Mouse (Mus musculus) G1E (cell line): Measurements from ENCODE around the gene Agbl4.

Experiments
- CTCF ChIP-seq: IDR thresholded peaks from 2 replicates; pipeline ENCODE4 v1.5.1; 2012; ENCODE audit warnings: low read depth, low read length, inconsistent platforms, mixed read lengths
- GATA1 ChIP-seq: IDR thresholded peaks from 2 replicates; pipeline ENCODE4 v1.6.1; 2012; ENCODE audit warnings: borderline replicate concordance, low read length, inconsistent platforms, mixed read lengths
- POLR2AphosphoS5 ChIP-seq: IDR thresholded peaks from 2 replicates; pipeline ENCODE4 v1.6.1; 2012; ENCODE audit warnings: low read depth, low read length, inconsistent platforms; ENCODE audit not compliant: insufficient replicate concordance
- TAL1 ChIP-seq: conservative IDR thresholded peaks from 2 replicates; pipeline ENCODE4 v1.6.1; 2012; ENCODE audit warnings: low read depth, low read length, inconsistent platforms, mixed read lengths

DNA sequence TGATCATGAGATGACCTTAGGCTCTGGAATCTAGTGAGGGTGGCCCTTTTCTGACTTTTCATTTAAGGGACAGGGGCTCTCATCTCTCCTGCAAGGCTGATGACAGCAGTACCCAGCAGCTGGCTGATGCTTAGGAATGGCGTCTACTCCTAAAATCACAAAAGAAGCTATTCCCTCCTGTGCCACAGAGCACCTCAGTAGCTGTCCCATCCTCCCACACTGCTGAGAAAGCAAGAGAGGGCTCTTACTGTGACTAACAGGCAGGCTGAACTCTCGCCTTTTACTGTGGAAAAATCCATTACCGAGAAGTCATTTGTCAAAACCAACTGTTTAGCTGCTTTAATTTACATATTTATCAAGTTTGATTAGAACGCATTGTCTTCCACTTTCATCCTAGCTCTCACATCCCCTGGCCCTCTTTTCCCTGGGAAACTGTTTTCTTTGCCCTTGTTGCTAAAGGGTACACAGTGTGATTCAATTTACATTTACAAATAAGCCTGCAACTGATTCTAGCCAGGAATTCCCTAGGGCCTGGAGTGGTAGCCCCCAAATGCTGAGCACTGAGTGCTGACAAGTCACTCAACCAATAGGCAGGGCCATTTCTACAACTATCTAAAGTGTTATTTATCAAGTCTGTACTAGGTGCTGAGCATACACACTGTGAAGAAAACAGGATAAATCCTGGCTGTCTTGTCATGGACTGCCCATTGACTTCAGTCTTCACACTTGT is 1119.8 kb downstream of the Agbl4 start:
- TF ChIP-seq CTCF (no peak), TAL1 (no peak), GATA1 (no peak), POLR2AphosphoS5 (no peak)
